Mouse (Mus musculus): ENCODE results near the gene Dcst2. TPM values are rescaled to one million over a fixed set of nuclear protein-coding genes. Genes with fewer than 3 reads are reported as not detected.

Dcst2 gene
- polyA plus RNA-seq, 1 experiment from 2014 or later = not detected

- Histone ChIP-seq H3K9ac (ENCODE audit: low read length) (no peak overlapping the region), H3K9me3 (replicated peaks; ENCODE audit: control insufficient read depth, low read length) (no peaks in the 10 kb centered on the region), H3K4me3 (ENCODE audit: low read length) (no peak overlapping the region), H3K36me3 (ENCODE audit: control insufficient read depth, insufficient read depth) (peaks cover 9% of the 10 kb centered on the region; the same call in 1 of the 2 replicates), H3K4me2 (ENCODE audit: low read depth, low read length) (no peak overlapping the region), H3K4me1 (ENCODE audit: control insufficient read depth, insufficient read depth, low read length) (peaks cover 3% of the 10 kb centered on the region; the same call in 1 of the 2 replicates), H3K27ac (ENCODE audit: low read length) (no peak overlapping the region), H3K27me3 (ENCODE audit: control insufficient read depth, insufficient read depth, low read length) (no peaks in the 10 kb centered on the region)
- WGBS = 84% methylated on average over 11 of the region's 11 CpGs
- no peak for ATAC-seq (replicated peaks; ENCODE audit: extremely low read depth, insufficient read depth, low FRiP score)
Observed at GRCm38 (mm10) chr3:89381233-89381632, 19.5 kb downstream of the Dcst2 start.

GRCm38 (mm10) chr3:89382033-89382882, 20.5 kb downstream of the Dcst2 start:
- H3K4me3 ChIP-seq (ENCODE audit: low read length) = no peak overlapping the region
- H3K9ac ChIP-seq (ENCODE audit: low read length) = no peak overlapping the region
- no peaks in the 10 kb centered on the region for H3K27me3 ChIP-seq (ENCODE audit: control insufficient read depth, insufficient read depth, low read length)
- peaks cover 3% of the 10 kb centered on the region; the same call in 1 of the 2 replicates for H3K4me1 ChIP-seq (ENCODE audit: control insufficient read depth, insufficient read depth, low read length)
- no peak for ATAC-seq (replicated peaks; ENCODE audit: extremely low read depth, insufficient read depth, low FRiP score)
- no peaks in the 10 kb centered on the region for H3K9me3 ChIP-seq (replicated peaks; ENCODE audit: control insufficient read depth, low read length)
- H3K27ac ChIP-seq (ENCODE audit: low read length) = no peak overlapping the region
- 88% methylated on average over 9 of the region's 9 CpGs for WGBS
- no peak overlapping the region for H3K4me2 ChIP-seq (ENCODE audit: low read depth, low read length)
- peaks cover 9% of the 10 kb centered on the region; the same call in 1 of the 2 replicates for H3K36me3 ChIP-seq (ENCODE audit: control insufficient read depth, insufficient read depth)

DNA sequence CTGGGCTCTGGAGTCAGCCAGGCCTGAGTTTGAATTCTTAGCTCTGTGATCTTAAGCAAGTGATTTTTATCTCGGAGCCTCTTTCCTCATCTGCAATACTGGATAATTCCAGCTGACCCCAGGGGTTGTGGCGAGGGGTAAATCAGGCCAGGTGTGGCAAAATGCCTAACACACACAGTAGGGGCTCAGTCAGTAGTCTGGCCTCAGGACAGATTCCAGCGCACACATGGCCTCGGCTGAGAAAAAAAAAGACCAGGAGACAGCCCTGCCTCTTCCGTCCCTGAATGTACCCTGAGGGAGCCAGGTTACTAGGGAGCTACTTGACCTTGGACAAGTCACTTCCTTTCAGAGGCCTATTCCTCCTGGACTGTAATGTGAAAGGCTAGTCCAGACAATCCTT, 21.2 kb downstream of the Dcst2 start:
- H3K4me2 ChIP-seq (ENCODE audit: low read depth, low read length) = no peak overlapping the region
- no peak overlapping the region for H3K27ac ChIP-seq (ENCODE audit: low read length)
- H3K36me3 ChIP-seq (ENCODE audit: control insufficient read depth, insufficient read depth) = peaks cover 9% of the 10 kb centered on the region; the same call in 1 of the 2 replicates
- H3K27me3 ChIP-seq (ENCODE audit: control insufficient read depth, insufficient read depth, low read length) = no peaks in the 10 kb centered on the region
- peaks cover 6% of the 10 kb centered on the region; the same call in 1 of the 2 replicates for H3K4me1 ChIP-seq (ENCODE audit: control insufficient read depth, insufficient read depth, low read length)
- WGBS = 80% methylated on average over 5 of the region's 5 CpGs
- no peaks in the 10 kb centered on the region for H3K9me3 ChIP-seq (replicated peaks; ENCODE audit: control insufficient read depth, low read length)
- no peak for ATAC-seq (replicated peaks; ENCODE audit: extremely low read depth, insufficient read depth, low FRiP score)
- no peak overlapping the region for H3K9ac ChIP-seq (ENCODE audit: low read length)
- H3K4me3 ChIP-seq (ENCODE audit: low read length) = no peak overlapping the region

DNA sequence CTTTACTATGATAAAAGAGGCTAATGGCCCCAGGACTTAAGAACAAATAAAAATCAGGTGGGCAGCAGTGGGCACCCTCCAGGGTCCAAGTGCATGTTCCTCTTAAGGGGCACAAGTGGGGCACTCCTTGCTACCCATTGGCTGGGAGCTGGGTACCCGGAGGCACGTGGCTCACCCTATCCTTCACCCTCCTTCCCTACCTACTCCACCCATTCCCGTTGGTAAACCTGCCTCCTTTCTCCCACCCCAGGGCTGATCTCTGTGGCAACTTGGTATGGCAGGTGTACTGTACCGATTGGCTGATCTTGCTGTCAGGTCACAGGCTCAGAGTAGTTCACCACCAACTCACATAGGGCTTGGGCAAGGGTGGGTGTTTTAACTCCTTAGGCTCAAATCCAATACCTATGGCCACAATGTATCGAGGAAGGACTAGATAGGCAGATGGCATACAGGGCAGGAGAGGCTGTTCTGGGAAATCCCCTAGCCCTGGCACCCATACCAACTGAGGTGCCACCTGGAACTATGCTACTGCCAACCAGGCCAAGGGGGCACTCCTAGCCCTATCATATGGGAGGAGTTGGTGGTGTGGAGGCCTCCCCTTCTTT, 22.0 kb downstream of the Dcst2 start:
- no peak overlapping the region for H3K9ac ChIP-seq (ENCODE audit: low read length)
- no peaks in the 10 kb centered on the region for H3K9me3 ChIP-seq (replicated peaks; ENCODE audit: control insufficient read depth, low read length)
- no peak overlapping the region for H3K4me3 ChIP-seq (ENCODE audit: low read length)
- WGBS = 77% methylated on average over 5 of the region's 5 CpGs
- no peak overlapping the region for H3K27ac ChIP-seq (ENCODE audit: low read length)
- peaks cover 4% of the 10 kb centered on the region; the same call in 1 of the 2 replicates for H3K4me1 ChIP-seq (ENCODE audit: control insufficient read depth, insufficient read depth, low read length)
- H3K36me3 ChIP-seq (ENCODE audit: control insufficient read depth, insufficient read depth) = peaks cover 9% of the 10 kb centered on the region; the same call in 1 of the 2 replicates
- no peak overlapping the region for H3K4me2 ChIP-seq (ENCODE audit: low read depth, low read length)
- no peak for ATAC-seq (replicated peaks; ENCODE audit: extremely low read depth, insufficient read depth, low FRiP score)
- H3K27me3 ChIP-seq (ENCODE audit: control insufficient read depth, insufficient read depth, low read length) = no peaks in the 10 kb centered on the region

DNA sequence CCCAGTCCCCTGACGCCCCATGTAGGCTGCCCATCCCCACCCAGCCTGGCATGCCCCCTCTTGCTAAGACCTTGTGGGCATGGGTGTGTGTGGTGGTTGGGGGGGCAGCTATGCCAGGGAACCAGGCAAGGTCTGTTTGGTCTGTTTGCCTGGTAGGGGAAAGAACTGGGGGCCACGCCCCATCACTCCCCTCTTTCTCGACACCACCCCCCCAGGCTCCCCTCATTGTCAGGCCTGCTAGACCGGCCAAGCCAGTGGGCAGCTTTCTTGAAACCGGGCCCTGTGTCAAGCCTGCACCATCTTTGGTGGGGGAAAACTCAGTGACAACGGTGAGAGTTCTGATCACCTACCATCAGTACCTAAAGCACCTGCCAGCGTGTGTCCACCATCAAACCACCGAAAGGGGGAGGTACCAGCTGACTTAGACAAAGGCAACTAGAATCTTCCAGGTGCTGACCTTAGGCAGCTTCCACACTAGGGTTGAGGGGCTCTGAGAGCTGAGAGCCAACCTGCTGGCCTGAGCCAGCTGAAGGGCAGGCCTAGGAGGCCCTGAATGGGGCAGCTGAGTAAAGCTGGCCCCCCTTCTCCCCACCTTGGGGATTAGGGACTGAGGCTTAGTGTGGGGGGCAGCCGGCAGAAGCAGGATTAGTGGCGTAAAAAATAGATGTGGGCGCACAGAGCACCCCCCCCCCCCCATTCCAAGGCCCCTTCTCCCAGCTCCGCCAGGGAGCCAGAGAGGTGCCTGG, 22.7 kb downstream of the Dcst2 start:
- no peaks in the 10 kb centered on the region for H3K9me3 ChIP-seq (replicated peaks; ENCODE audit: control insufficient read depth, low read length)
- H3K4me2 ChIP-seq (ENCODE audit: low read depth, low read length) = no peak overlapping the region
- peaks cover 3% of the 10 kb centered on the region; the same call in 1 of the 2 replicates for H3K4me1 ChIP-seq (ENCODE audit: control insufficient read depth, insufficient read depth, low read length)
- no peak overlapping the region for H3K27ac ChIP-seq (ENCODE audit: low read length)
- ATAC-seq (replicated peaks; ENCODE audit: extremely low read depth, insufficient read depth, low FRiP score) = no peak
- WGBS = 74% methylated on average over 9 of the region's 12 CpGs
- peaks cover 6% of the 10 kb centered on the region; the same call in 1 of the 2 replicates for H3K36me3 ChIP-seq (ENCODE audit: control insufficient read depth, insufficient read depth)
- no peak overlapping the region for H3K4me3 ChIP-seq (ENCODE audit: low read length)
- H3K27me3 ChIP-seq (ENCODE audit: control insufficient read depth, insufficient read depth, low read length) = no peaks in the 10 kb centered on the region
- no peak overlapping the region for H3K9ac ChIP-seq (ENCODE audit: low read length)

DNA sequence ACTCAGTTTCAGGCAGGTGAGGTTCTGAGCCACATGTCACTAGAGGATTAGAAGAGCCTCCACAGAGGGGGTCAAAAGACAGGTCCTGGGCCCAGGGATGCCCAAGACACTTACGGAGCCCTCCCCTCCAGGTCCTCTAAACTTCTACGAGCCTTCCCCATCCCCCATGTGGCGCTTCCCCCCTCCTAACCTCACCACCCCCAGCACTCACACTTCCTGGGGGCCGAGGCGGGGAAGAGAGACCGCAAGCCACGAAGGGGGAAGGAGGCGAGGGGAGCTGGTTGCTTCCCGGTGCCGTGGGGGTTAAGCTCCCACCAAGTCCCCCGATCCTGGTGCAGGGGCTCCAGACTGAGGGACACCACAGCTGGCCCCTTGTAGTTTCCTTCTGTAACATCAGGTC, 23.7 kb downstream of the Dcst2 start:
- H3K4me3 ChIP-seq (ENCODE audit: low read length) = no peak overlapping the region
- no peak overlapping the region for H3K9ac ChIP-seq (ENCODE audit: low read length)
- no peak for ATAC-seq (replicated peaks; ENCODE audit: extremely low read depth, insufficient read depth, low FRiP score)
- 44% methylated on average over 11 of the region's 11 CpGs for WGBS
- H3K4me2 ChIP-seq (ENCODE audit: low read depth, low read length) = no peak overlapping the region
- H3K9me3 ChIP-seq (replicated peaks; ENCODE audit: control insufficient read depth, low read length) = no peaks in the 10 kb centered on the region
- H3K36me3 ChIP-seq (ENCODE audit: control insufficient read depth, insufficient read depth) = peaks cover 1% of the 10 kb centered on the region; the same call in 1 of the 2 replicates
- H3K27me3 ChIP-seq (ENCODE audit: control insufficient read depth, insufficient read depth, low read length) = no peaks in the 10 kb centered on the region
- H3K4me1 ChIP-seq (ENCODE audit: control insufficient read depth, insufficient read depth, low read length) = peaks cover 7% of the 10 kb centered on the region
- no peak overlapping the region for H3K27ac ChIP-seq (ENCODE audit: low read length)

GRCm38 (mm10) chr3:89386438-89387420, 25.0 kb downstream of the Dcst2 start:
- Histone ChIP-seq H3K27me3 (ENCODE audit: control insufficient read depth, insufficient read depth, low read length) (no peaks in the 10 kb centered on the region), H3K4me1 (ENCODE audit: control insufficient read depth, insufficient read depth, low read length) (peaks cover 15% of the 10 kb centered on the region), H3K27ac (ENCODE audit: low read length) (no peak overlapping the region), H3K4me2 (ENCODE audit: low read depth, low read length) (no peak overlapping the region), H3K9me3 (replicated peaks; ENCODE audit: control insufficient read depth, low read length) (no peaks in the 10 kb centered on the region), H3K9ac (ENCODE audit: low read length) (no peak overlapping the region), H3K4me3 (ENCODE audit: low read length) (no peak overlapping the region), H3K36me3 (ENCODE audit: control insufficient read depth, insufficient read depth) (no peaks in the 10 kb centered on the region)
- WGBS = 62% methylated on average over 17 of the region's 17 CpGs
- no peak for ATAC-seq (replicated peaks; ENCODE audit: extremely low read depth, insufficient read depth, low FRiP score)

DNA sequence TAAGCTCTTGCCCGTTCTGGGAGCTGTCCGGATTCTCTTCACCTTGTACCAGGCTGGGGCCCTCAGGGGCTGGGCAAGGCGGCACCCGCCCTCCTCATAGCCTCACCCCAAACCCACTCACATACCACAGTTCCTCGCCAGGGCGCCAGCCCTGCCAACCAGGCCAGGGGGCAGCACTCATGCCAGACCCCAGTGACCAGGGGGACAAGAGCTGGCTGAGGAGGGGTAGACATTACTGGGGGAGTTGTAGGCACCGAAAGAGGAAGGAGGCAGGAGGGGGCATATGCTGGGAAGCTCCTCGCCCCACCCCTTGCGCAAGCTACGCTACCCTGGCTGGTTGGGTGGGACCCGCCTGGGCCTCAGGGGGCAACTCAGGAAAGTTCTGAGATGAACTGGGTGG, 25.9 kb downstream of the Dcst2 start:
- no peak overlapping the region for H3K4me2 ChIP-seq (ENCODE audit: low read depth, low read length)
- no peak for ATAC-seq (replicated peaks; ENCODE audit: extremely low read depth, insufficient read depth, low FRiP score)
- no peaks in the 10 kb centered on the region for H3K9me3 ChIP-seq (replicated peaks; ENCODE audit: control insufficient read depth, low read length)
- no peaks in the 10 kb centered on the region for H3K36me3 ChIP-seq (ENCODE audit: control insufficient read depth, insufficient read depth)
- H3K27me3 ChIP-seq (ENCODE audit: control insufficient read depth, insufficient read depth, low read length) = no peaks in the 10 kb centered on the region
- H3K9ac ChIP-seq (ENCODE audit: low read length) = no peak overlapping the region
- no peak overlapping the region for H3K4me3 ChIP-seq (ENCODE audit: low read length)
- H3K27ac ChIP-seq (ENCODE audit: low read length) = no peak overlapping the region
- WGBS = 85% methylated on average over 11 of the region's 11 CpGs
- peaks cover 15% of the 10 kb centered on the region for H3K4me1 ChIP-seq (ENCODE audit: control insufficient read depth, insufficient read depth, low read length)
